Mouse (Mus musculus): ENCODE results near the gene Katnal1. TPM values are rescaled to one million over a fixed set of nuclear protein-coding genes. Genes with fewer than 3 reads are reported as not detected.

The Katnal1 gene
- polyA plus RNA-seq, 1 experiment from 2014 or later, result 10.2 TPM

DNA sequence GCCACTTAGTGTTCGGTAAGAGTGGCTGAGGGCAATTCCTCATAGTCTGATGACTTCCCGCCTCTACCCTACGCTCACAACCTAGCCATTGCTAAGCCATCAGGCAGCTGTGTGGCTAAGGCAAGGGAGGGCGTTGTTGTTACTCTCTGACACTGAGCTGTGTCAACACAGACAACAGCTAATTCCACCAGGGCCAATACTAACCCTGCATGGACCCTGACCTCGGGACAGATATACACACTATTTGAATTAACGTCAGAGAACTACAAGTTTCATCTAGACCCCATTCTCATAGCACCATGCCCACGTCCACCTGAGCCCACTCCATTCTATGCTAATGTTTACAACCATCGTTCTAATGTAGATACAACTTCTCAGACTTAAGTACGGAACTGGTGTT lies 5.1 kb downstream of the Katnal1 start:
- peaks cover 11% of the 10 kb centered on the region; the same call in 1 of the 2 replicates for H3K36me3 ChIP-seq
- H3K4me3 ChIP-seq, result no peak overlapping the region
- no peak overlapping the region for H3K4me2 ChIP-seq
- no peak overlapping the region for H3K9ac ChIP-seq
- ATAC-seq (replicated peaks; ENCODE audit: insufficient number of reproducible peaks, insufficient read depth, low FRiP score, low read depth), result no peak
- no peaks in the 10 kb centered on the region for H3K9me3 ChIP-seq (replicated peaks)
- H3K27ac ChIP-seq, result no peak overlapping the region
- H3K27me3 ChIP-seq, result no peaks in the 10 kb centered on the region
- WGBS, result 82% methylated on average over 9 of the region's 9 CpGs
- peaks cover 4% of the 10 kb centered on the region for H3K4me1 ChIP-seq (replicated peaks)

- Histone ChIP-seq H3K4me2 (no peak overlapping the region), H3K27ac (no peak overlapping the region), H3K4me3 (no peak overlapping the region), H3K9ac (no peak overlapping the region), H3K4me1 (replicated peaks) (peaks cover 3% of the 10 kb centered on the region), H3K27me3 (no peaks in the 10 kb centered on the region), H3K9me3 (replicated peaks) (no peaks in the 10 kb centered on the region), H3K36me3 (peaks cover 15% of the 10 kb centered on the region)
- WGBS, result 61% methylated on average over 10 of the region's 10 CpGs
- ATAC-seq (replicated peaks; ENCODE audit: insufficient number of reproducible peaks, insufficient read depth, low FRiP score, low read depth), result no peak
Observed at GRCm38 (mm10) chr5:148923408-148923807, 5.7 kb downstream of the Katnal1 start.

DNA sequence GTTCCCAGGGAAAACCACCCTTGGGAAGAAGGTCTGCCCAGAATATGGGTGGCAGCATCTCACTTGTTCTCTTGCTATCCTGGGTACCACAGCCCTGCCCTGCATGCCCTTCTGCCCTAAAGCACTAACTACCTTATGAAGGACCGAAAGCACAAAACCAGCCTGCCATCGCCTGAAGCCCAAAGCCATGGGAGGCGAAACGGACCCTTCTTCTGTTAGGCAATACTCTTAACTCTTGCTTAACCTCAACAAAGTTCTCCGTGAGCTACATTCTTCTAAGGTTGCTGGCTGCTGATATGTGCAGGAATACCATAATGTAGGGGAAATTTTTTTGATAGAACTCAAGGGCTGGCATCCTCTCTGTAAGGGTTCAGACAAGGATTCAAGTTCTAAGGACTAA lies 6.3 kb downstream of the Katnal1 start:
- no peaks in the 10 kb centered on the region for H3K9me3 ChIP-seq (replicated peaks)
- H3K4me2 ChIP-seq, result no peak overlapping the region
- H3K4me1 ChIP-seq (replicated peaks), result peaks cover 2% of the 10 kb centered on the region
- H3K4me3 ChIP-seq, result no peak overlapping the region
- H3K9ac ChIP-seq, result no peak overlapping the region
- no peak overlapping the region for H3K27ac ChIP-seq
- H3K27me3 ChIP-seq, result no peaks in the 10 kb centered on the region
- ATAC-seq (replicated peaks; ENCODE audit: insufficient number of reproducible peaks, insufficient read depth, low FRiP score, low read depth), result no peak
- peaks cover 21% of the 10 kb centered on the region for H3K36me3 ChIP-seq
- whole genome bisulfite sequencing, result 82% methylated on average over 5 of the region's 5 CpGs

GRCm38 (mm10) chr5:148918049-148918448 lies 11.1 kb downstream of the Katnal1 start:
- Histone ChIP-seq H3K9me3 (replicated peaks) (no peaks in the 10 kb centered on the region), H3K4me1 (replicated peaks) (no peaks in the 10 kb centered on the region), H3K4me2 (no peak overlapping the region), H3K27me3 (no peaks in the 10 kb centered on the region), H3K9ac (no peak overlapping the region), H3K27ac (no peak overlapping the region), H3K4me3 (no peak overlapping the region), H3K36me3 (peaks cover 29% of the 10 kb centered on the region)
- ATAC-seq (replicated peaks; ENCODE audit: insufficient number of reproducible peaks, insufficient read depth, low FRiP score, low read depth), result no peak
- WGBS, result 74% methylated on average over 5 of the region's 5 CpGs

DNA sequence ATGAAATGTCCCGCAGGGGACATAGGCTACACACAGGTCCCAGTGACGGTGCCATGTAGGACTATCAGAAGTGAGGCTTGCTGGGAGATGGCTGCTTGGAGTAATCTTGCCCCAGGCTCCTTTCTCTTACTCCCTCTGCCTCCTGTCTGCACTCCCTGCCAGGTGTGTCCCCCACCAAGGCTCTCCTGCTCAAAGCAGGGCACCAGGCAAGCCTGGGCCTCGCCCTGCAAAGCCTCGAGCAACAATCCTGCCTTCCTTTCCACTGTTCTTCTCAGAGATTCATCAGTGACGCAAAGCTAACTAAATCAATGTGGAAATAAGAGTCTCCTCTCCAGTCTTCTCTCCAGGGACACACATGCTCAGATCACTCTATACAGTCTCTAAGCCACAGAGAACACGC lies 12.3 kb downstream of the Katnal1 start:
- no peaks in the 10 kb centered on the region for H3K9me3 ChIP-seq (replicated peaks)
- peaks cover 3% of the 10 kb centered on the region; the same call in 1 of the 2 replicates for H3K4me1 ChIP-seq (replicated peaks)
- 85% methylated on average over 6 of the region's 6 CpGs for WGBS
- H3K36me3 ChIP-seq, result peaks cover 29% of the 10 kb centered on the region
- no peaks in the 10 kb centered on the region for H3K27me3 ChIP-seq
- no peak overlapping the region for H3K9ac ChIP-seq
- ATAC-seq (replicated peaks; ENCODE audit: insufficient number of reproducible peaks, insufficient read depth, low FRiP score, low read depth), result no peak
- H3K27ac ChIP-seq, result no peak overlapping the region
- no peak overlapping the region for H3K4me3 ChIP-seq
- H3K4me2 ChIP-seq, result no peak overlapping the region

DNA sequence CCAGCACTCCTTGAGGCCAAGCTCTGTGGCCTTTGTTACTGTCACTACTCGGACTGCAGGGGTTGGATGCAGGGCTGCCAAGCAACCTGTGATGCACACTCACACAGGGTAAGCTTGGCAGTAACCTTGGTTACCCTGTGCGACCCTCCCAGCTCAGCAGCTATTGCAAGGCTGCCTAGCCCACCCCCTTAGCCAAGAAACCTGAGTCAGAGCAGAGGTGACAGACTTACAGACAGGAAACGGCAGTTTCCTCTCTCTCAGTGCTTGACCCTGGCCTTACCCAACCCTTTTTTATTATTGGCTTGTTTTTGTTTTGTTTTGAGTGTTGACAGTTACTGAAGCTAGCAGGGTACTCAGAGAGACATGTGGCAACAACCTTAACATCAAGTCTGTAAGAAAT lies 16.9 kb downstream of the Katnal1 start:
- Histone ChIP-seq H3K4me1 (replicated peaks) (peaks cover 35% of the 10 kb centered on the region), H3K9me3 (replicated peaks) (no peaks in the 10 kb centered on the region), H3K4me2 (no peak overlapping the region), H3K9ac (no peak overlapping the region), H3K4me3 (no peak overlapping the region), H3K27ac (no peak overlapping the region), H3K27me3 (no peaks in the 10 kb centered on the region), H3K36me3 (peaks cover 9% of the 10 kb centered on the region)
- no peak for ATAC-seq (replicated peaks; ENCODE audit: insufficient number of reproducible peaks, insufficient read depth, low FRiP score, low read depth)
- WGBS, result 36% methylated on average over 3 of the region's 3 CpGs

GRCm38 (mm10) chr5:148910066-148910465 lies 19.1 kb downstream of the Katnal1 start:
- ATAC-seq (replicated peaks; ENCODE audit: insufficient number of reproducible peaks, insufficient read depth, low FRiP score, low read depth), result no peak
- peaks cover 4% of the 10 kb centered on the region; the same call in 1 of the 2 replicates for H3K36me3 ChIP-seq
- H3K4me1 ChIP-seq (replicated peaks), result peaks cover 35% of the 10 kb centered on the region
- no peak overlapping the region for H3K4me2 ChIP-seq
- 86% methylated on average over 4 of the region's 4 CpGs for WGBS
- H3K27me3 ChIP-seq, result no peaks in the 10 kb centered on the region
- H3K9me3 ChIP-seq (replicated peaks), result no peaks in the 10 kb centered on the region
- no peak overlapping the region for H3K4me3 ChIP-seq
- 0 out of 2 replicates have a peak overlapping the region, but pooled peaks have one; percentile 66 for H3K27ac ChIP-seq
- no peak overlapping the region for H3K9ac ChIP-seq

GRCm38 (mm10) chr5:148909402-148909801 lies 19.7 kb downstream of the Katnal1 start:
- Histone ChIP-seq H3K4me2 (peak overlapping the region; percentile 18; the same call in 1 of the 2 replicates), H3K9me3 (replicated peaks) (no peaks in the 10 kb centered on the region), H3K27ac (peak overlapping the region; percentile 66), H3K27me3 (no peaks in the 10 kb centered on the region), H3K4me3 (no peak overlapping the region), H3K4me1 (replicated peaks) (peaks cover 35% of the 10 kb centered on the region), H3K9ac (no peak overlapping the region), H3K36me3 (peaks cover 5% of the 10 kb centered on the region; the same call in 1 of the 2 replicates)
- 20% methylated on average over 6 of the region's 6 CpGs for WGBS
- 0 out of 2 replicates have a peak, but pooled peaks have one; percentile 44 for ATAC-seq (replicated peaks; ENCODE audit: insufficient number of reproducible peaks, insufficient read depth, low FRiP score, low read depth)

- 23% methylated on average over 7 of the region's 7 CpGs for WGBS
- H3K27me3 ChIP-seq, result no peaks in the 10 kb centered on the region
- H3K4me2 ChIP-seq, result peak overlapping the region; percentile 18; the same call in 1 of the 2 replicates
- no peak overlapping the region for H3K9ac ChIP-seq
- H3K36me3 ChIP-seq, result peaks cover 8% of the 10 kb centered on the region; the same call in 1 of the 2 replicates
- H3K9me3 ChIP-seq (replicated peaks), result no peaks in the 10 kb centered on the region
- peaks cover 35% of the 10 kb centered on the region for H3K4me1 ChIP-seq (replicated peaks)
- H3K27ac ChIP-seq, result peak overlapping the region; percentile 66
- H3K4me3 ChIP-seq, result no peak overlapping the region
- peak; percentile 68 for ATAC-seq (replicated peaks; ENCODE audit: insufficient number of reproducible peaks, insufficient read depth, low FRiP score, low read depth)
Observed at GRCm38 (mm10) chr5:148909057-148909395, 20.1 kb downstream of the Katnal1 start.

- peaks cover 14% of the 10 kb centered on the region for H3K36me3 ChIP-seq
- H3K27ac ChIP-seq, result peak overlapping the region; percentile 66
- WGBS, result 38% methylated on average over 17 of the region's 17 CpGs
- peak; percentile 56; the same call in 1 of the 2 replicates for ATAC-seq (replicated peaks; ENCODE audit: insufficient number of reproducible peaks, insufficient read depth, low FRiP score, low read depth)
- H3K4me1 ChIP-seq (replicated peaks), result peaks cover 35% of the 10 kb centered on the region
- H3K27me3 ChIP-seq, result no peaks in the 10 kb centered on the region
- peak overlapping the region; percentile 18; the same call in 1 of the 2 replicates for H3K4me2 ChIP-seq
- H3K4me3 ChIP-seq, result no peak overlapping the region
- no peaks in the 10 kb centered on the region for H3K9me3 ChIP-seq (replicated peaks)
- no peak overlapping the region for H3K9ac ChIP-seq
Observed at GRCm38 (mm10) chr5:148908191-148909056, 20.7 kb downstream of the Katnal1 start.

GRCm38 (mm10) chr5:148906305-148906704 lies 22.8 kb downstream of the Katnal1 start:
- no peak for ATAC-seq (replicated peaks; ENCODE audit: insufficient number of reproducible peaks, insufficient read depth, low FRiP score, low read depth)
- WGBS, result 84% methylated on average over 4 of the region's 4 CpGs
- no peak overlapping the region for H3K4me3 ChIP-seq
- H3K36me3 ChIP-seq, result peaks cover 20% of the 10 kb centered on the region
- no peak overlapping the region for H3K9ac ChIP-seq
- H3K27ac ChIP-seq, result no peak overlapping the region
- no peaks in the 10 kb centered on the region for H3K9me3 ChIP-seq (replicated peaks)
- peaks cover 28% of the 10 kb centered on the region for H3K4me1 ChIP-seq (replicated peaks)
- no peaks in the 10 kb centered on the region for H3K27me3 ChIP-seq
- H3K4me2 ChIP-seq, result no peak overlapping the region

- no peaks in the 10 kb centered on the region for H3K27me3 ChIP-seq
- no peak for ATAC-seq (replicated peaks; ENCODE audit: insufficient number of reproducible peaks, insufficient read depth, low FRiP score, low read depth)
- no peaks in the 10 kb centered on the region for H3K9me3 ChIP-seq (replicated peaks)
- H3K4me1 ChIP-seq (replicated peaks), result peaks cover 23% of the 10 kb centered on the region
- H3K4me2 ChIP-seq, result no peak overlapping the region
- H3K9ac ChIP-seq, result no peak overlapping the region
- H3K27ac ChIP-seq, result no peak overlapping the region
- no peak overlapping the region for H3K4me3 ChIP-seq
- WGBS, result 61% methylated on average over 6 of the region's 6 CpGs
- H3K36me3 ChIP-seq, result peaks cover 16% of the 10 kb centered on the region
Observed at GRCm38 (mm10) chr5:148904846-148905245, 24.3 kb downstream of the Katnal1 start.
